Mouse (Mus musculus) E14TG2a.4 (cell line): Measurements from ENCODE around the gene Thra.

Source experiments
- CTCF ChIP-seq: conservative IDR thresholded peaks from 2 replicates; pipeline ENCODE4 v1.5.1; 2014; ENCODE audit warnings: low read length
- NANOG ChIP-seq: IDR thresholded peaks from 2 replicates; pipeline ENCODE4 v1.6.1; 2014; ENCODE audit warnings: borderline replicate concordance, low read length, mixed read lengths
- POU5F1 ChIP-seq: IDR thresholded peaks from 2 replicates; pipeline ENCODE4 v1.6.1; 2014; ENCODE audit warnings: low read length, borderline replicate concordance

DNA sequence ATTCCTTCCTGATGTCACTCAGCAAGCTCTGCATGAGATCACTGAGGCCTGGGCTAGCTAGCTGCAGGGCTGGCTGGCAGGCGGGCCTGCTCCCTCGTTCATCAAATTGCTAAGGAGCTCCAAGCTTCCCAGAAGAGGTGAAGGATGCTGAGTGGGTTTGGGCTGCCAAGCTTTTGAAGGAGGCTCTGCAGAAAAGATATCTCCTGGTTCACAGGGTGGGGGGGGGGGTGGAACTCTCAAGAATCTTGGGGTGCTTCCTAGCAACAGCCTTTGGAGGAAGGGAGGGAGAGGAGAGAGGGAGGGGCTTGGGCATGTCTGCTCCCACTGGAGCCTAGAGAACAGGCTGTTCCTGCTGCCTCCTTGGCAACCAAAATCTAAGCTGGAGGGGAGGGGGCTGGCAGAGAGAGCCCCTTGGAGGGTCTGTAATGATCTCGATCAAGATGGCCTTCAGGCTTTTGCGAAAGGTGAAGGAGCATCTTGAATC lies 2.0 kb upstream of the Thra start:
- TF ChIP-seq CTCF (no peak), POU5F1 (no peak), NANOG (no peak)
